Mouse (Mus musculus) myocyte (in vitro differentiated cells): ENCODE measurements around the gene Nepn.

Experiments
- CEBPB ChIP-seq: IDR thresholded peaks from 2 replicates; pipeline ENCODE4 v1.6.1; 2011; ENCODE audit warnings: mild to moderate bottlenecking, moderate library complexity; ENCODE audit not compliant: poor library complexity, insufficient read depth, severe bottlenecking
- SRF ChIP-seq: IDR thresholded peaks from one replicate; pipeline ENCODE4 v1.6.1; 2011; ENCODE audit warnings: low read depth; ENCODE audit not compliant: control insufficient read depth, insufficient read length
- TCF12 ChIP-seq: IDR thresholded peaks from one replicate; pipeline ENCODE4 v1.6.1; 2011; ENCODE audit warnings: mild to moderate bottlenecking, control low read depth; ENCODE audit not compliant: poor library complexity, insufficient read depth, severe bottlenecking

GRCm38 (mm10) chr10:52417998-52418860 lies 29.5 kb downstream of the Nepn start:
- TF ChIP-seq CEBPB = no peak
- no peak for TF ChIP-seq SRF
- TF ChIP-seq TCF12 = no peak
